Mouse (Mus musculus) right cerebral cortex, postnatal 36 days (tissue): ENCODE results near the gene Dis3l.
A peak's percentile ranks its signal among the peaks of the same experiment; 100 is the strongest.

ENCODE experiments used
- DNase-seq, 2 experiments: peaks; one replicate each; pipeline ENCODE4 v3.0.0; 2022; ENCODE audit warnings: low spot score in 2 of 2, mixed read lengths in 1 of 2

Gene Dis3l

DNA sequence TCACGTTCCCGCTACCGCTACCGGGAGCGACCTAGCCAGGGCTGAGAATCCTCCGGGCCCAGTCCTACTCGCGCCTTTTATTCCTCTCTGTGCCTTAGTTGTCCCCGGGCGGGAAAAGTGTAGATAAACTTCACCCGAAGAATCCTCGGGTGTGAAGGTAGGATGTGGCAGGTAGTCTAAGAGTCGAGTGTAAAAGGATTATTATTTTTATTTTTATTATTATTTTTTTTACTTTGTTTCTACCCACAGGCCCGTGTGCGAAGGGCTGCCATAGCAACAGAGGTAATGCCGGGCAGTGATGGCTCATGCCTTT lies at the start of gene Dis3l:
Dis3l (minus strand) TSS at position 35 of the 313 bp plus-strand sequence.
- no peak for DNase-seq

DNA sequence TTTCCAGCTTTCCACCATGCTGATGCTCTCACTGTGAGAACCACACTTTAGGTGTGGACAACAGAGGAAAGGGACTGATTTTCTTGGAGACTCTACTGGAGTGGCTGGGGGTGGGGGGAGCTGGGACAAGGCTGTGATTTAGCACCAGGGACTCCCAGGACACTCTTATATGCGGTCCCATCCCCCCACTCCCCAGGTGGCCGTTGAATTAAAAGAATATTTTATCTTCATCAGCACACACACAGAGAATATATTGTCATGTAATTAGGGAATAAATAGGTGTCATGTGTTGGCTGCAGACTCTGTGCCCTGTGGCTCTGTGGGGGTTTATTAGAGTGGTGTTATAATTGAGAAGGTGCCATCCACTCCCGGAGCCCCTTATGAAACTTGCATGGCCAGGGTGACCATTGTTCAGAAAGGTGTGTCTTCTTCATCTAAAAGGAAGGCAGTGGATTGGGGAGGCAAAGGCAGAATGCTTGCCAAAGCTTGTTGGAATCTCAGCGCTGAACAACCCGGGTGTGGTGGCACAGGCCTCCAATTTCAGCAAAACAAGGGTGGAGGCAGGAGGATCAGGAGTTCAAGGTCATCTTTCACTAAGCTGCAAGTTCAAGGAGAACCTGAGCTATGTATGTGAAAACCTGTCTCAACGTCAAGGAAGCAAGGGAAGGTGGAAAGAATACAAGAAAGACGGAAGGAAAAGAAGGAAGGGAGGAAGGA lies 48.6 kb upstream of the Dis3l start:
- DNase-seq = no peak

DNA sequence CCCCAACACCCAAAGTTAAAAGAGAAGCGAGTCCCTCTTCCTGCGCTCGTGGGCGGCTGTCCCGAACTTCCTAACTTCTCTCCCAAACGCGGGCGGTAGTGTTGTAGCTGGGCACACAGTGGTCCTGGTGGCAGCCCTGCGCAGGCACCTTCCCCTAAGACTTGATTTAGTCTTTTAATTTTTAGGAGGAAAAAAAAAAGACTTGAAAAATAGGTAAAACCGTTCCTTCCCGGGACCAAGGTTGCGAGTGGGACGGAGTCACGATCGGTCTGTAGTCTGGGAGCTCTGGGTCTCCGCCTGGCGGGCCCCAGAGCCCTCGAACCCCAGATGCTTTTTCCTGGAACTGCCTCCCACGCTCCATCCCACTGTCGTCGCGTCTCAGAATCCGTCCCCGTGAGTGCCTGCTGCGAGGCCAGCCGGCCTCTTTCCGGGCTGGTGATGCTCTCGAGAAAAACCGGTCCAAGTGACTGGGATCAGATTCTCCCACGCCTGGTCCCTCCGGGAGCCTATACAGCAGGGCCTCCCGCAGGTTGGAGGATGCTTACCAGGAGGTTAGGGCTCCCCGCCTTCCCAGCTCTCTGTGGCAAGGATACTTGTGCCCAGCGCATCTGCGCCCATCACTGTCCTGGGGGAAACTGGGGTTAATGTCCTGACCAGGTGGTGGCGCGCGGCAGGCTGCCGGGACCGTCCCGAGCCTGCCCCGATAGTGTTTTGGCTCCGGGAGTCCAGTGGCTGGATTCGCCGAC lies 45.6 kb upstream of the Dis3l start:
- DNase-seq = peak in 1 of 2 experiments; percentile 12

DNA sequence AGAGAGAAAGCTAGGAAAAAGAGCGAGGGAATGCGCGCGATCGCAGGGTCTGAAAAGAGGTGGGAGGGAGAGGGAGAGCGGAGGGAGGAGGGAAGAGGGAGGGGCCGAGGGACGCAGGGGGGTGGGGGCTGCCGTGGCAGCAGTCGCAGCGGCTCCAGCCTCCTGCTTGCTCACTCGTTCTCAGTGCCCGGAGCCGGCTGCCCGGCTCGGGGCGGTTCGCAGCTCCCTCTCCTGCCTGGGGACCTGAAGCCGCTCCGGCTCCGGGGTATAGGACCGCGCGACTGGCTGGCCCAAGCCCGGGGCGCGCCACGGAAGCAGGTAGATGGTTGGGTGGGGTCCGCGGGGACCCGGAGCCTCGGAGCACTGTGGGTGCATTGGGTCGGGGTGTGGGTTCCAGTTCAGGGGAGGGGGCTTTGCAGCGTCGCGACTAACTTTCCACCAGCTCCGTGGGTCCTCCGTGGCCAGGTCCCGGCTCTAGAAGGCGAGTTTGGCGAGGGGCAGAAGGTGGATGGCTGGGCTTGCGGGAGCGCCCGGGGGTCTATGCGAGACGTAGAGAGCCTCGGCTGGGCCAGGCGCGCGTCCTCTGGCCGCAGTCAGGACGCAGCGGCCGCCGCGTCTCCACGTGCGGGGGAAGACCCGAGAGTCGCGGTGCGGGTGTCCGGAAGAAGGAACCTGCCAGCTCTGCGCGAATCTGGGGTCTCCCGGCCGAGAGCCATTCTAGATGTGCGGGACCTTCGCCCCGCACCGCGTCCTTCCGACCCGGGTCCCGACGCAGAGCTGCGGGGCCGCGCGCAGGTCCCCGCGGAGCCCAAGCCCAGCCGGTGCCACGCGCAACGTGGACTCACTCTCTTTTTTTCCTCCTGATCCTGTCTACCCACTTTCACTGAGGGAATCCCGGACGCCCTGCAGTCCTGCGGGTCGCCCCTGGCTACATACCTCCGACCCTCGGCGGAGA lies 44.7 kb upstream of the Dis3l start, which contains the start of gene Megf11:
Megf11 (plus strand) TSS at position 116 of the 955 bp plus-strand sequence.
- peak in 1 of 2 experiments; percentile 16 for DNase-seq

DNA sequence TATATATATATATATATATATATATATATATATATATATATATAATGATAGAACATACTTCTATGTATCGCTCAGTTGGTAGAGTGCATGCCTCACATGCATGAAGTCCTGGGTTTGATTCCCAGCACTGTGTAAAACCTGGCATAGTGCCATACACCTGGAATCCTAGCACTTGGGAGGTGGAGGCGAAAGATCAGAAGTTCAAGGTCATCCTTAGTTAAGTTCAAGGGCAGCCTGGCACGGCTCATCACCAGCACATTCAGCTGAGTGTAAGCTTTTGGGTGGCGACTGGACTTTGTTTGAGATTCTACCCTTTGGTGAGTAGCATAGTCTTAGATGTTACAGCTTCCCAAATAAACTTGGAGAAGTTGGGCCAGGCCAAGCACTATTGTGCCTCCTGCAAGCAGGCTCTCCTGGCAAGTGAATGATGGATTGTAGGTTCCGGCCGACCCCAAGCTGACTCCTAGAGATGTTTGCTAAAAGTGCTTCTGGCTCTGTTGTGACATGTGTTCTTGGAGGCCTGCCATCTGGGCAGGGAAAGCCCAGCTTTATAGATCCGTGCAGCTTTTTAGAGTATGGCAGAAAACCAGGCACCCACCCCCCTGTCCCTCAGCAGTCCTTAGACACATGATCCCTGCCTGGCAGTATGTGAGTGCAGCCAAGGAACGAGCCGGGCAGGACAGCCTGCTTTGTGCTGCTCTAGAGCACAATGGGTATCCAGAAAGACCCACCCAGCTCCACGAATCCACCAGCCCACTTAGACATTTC lies 42.1 kb upstream of the Dis3l start:
- no peak for DNase-seq

DNA sequence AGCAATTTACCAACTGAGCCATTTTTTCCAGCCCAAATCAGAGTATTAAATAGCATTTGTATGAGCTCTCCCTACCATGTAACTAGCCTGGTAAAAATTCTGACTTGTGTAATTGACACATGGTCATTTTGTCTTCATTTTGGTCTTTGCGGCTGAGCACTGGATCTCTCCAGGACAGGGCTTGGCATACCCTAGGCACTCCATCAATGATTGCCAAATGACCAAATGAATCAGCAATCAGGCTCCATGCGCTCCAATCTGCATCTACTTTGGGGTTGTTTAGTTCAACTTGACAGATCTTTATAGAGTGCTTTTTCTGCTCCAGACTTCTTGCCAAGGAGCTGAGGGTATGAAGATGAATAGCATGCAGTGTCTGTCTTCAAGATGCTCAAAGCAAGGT lies 35.3 kb upstream of the Dis3l start:
- DNase-seq = no peak

DNA sequence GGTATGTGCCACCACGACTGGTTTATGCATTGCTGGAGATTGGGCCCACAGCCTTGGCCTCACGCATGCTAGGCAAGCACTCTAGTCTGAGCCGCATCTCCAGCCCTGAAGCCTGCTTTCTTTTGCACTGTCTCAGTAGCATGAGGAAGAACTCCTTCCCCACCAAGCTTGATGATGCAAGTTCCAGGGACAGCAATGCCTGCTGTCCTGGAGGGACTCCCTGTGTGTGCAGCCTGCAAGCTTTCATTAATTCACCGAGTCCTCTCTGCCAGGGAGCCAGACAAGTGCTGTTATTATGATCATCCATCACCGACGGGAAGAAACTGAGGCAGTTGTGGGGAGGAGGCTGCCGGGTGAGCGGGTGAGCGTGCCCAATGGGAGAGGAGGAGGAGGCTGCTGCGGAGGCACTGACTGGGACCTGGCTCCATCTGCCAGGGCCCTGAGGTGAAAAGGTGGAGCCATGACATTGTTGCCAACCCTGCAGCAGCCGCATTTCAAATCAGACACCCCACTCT lies 30.3 kb upstream of the Dis3l start:
- DNase-seq = no peak

DNA sequence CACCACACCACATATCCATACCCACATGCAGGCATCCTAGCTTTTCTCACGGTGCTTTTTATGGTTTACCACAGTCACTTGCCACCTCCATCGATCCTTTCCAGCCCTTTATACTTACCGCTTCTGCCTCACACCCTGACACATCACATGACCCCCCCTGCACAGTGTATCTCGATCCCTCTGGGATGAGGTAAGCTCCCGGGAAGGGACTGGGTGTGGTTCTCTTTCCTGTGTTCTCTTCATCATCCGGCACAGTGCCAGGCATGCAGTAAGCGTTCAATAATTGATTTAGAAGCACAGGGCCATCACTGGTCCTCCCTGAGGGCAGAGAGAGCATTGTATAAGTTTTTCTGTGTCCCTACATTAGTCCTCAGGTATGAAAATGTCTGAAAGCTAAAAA lies 28.8 kb upstream of the Dis3l start:
- no peak for DNase-seq

DNA sequence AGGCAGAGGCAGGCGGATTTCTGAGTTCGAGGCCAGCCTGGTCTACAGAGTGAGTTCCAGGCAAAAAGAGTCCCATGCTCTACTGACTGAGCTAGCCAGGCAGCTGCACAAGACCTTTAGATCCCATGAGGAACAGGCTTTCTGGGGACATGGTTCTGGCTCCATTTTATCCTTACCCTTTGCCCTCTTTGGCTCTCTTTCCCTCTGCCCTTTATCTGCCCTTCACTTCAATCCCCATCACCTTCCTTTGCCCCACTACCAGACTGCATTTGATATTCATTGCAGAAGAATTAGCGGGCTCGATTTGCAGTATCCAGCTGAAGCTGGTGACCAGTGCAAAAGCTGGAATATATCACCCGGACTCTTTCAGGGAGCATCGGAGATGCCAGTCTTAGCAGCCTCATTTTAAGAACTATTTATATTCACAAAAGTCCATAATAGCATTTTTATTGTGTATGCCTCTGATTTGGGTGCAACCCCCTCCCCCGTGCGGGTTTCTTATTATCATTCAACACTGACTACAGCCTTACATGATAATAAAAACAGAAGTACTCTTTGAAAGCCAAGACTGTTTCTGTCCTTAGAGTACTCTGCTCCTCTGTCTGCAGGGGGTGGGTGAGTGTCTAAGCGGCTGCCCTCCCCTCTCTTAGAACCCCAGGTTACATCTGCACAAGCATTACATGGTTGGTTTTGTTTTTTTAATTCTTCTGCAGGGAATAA lies 20.3 kb upstream of the Dis3l start:
- no peak for DNase-seq

DNA sequence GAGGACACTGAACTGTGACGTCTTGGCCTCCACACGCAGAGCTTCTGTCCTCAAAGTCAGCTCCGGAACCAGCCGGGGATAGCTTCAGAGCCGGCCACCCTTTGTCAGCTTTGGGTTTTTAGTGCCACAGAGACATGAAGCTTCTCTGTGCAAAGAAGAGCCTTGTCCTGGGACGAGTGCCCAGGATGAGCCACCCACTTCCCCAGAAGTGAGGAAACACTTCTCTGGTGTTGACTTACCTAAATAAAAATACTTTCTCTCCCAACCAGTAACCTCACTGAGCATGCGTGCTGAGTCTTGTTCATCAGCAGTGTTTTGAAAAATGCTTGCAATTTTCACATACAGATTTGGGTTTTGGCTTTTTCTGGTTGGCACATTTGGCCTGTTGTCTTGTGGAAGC lies 14.5 kb upstream of the Dis3l start:
- peak; percentile 11 to 34 for DNase-seq

DNA sequence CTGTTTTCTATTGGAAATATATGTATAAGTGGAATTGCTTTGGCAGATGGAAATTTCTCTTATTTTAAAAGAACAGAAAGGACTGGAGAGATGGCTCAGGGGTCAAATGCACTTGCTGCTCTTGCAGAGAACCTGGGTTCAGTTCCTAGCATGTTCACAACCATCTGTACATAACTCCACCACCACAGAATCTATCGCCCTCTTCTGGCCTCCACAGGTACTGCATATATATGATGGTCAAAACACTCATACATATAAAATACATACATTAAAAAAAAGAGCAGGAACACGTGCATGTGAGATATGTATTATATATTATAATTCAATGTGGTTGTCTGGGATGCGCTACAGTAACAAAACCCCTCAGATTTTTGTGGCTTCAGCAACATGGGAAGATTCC lies 10.1 kb upstream of the Dis3l start:
- no peak for DNase-seq

DNA sequence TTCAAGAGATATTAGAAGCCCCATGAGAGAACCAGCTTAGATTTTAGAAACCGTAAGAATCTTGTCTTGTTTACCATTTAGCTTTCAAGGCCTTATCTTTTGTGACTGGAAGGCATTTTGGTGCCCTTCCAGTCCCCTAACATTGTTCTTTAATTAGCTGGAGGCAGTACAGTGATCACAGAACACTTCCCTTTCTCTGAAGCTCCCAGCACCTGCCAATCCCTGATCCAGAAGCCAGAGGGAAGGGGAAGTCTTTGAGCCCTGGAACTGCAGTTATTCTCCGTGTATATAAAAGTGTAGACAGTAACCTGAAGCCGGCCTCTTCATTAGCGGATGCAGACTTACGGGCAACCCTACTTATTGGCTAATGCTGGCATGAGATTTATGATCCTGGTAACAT lies 8.4 kb upstream of the Dis3l start:
- DNase-seq = no peak

DNA sequence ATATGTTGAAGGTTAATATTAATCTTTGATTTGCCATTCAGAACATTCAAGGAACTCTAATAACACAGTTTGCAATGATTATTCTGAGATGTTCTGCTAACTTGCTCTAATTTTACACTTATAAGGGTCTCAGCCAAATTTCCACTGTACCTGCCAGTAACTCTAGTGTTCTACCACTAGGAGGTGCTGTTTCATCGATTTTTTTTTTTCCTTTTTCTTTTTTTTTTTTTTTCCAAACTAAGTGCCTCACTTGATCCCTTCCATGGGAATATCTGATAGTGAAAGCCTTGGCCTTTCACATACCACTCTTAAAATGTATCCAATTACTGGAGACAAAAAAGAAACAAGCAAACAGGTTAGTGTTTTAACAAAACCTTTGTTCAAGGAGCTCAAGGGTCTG lies 6.3 kb upstream of the Dis3l start:
- DNase-seq = no peak

DNA sequence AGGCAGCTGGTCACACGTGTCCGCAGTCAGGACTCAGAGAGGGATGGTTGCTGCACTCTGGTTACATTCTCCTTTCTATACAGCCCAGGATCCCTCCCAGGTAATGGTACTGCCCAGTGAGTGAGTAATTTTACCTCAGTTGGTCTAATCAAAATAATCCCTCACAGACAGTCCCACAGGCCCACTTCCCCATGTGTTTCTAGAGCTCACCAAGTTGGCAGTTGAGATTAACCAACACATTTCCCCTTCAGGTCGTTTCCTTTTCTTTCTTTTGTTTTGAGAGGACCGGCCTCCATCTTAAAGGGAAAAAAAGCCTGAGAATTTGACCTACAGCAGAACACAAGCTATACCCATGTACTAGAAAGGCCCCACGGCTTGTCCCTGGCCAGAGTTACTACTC lies 4.8 kb upstream of the Dis3l start:
- no peak for DNase-seq

DNA sequence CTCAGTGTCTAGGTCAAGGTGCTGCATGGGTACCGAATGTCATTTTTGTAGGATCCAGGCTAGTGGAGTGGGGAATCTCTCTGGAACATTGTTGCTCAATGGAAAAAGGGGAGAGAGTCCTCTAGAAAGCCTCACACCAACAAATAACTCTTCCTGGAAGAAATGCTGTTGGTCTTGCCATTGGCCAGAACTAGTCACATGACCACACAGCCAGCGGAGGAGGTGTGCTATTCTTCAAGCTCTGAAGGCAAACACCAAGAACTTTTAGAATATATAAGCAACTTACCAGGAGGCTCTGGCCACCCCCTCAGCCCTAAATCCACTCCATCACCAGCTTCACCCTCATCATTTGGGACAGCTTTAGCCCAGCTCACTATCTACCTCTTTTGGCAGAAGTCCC lies 2.6 kb upstream of the Dis3l start:
- DNase-seq = no peak

DNA sequence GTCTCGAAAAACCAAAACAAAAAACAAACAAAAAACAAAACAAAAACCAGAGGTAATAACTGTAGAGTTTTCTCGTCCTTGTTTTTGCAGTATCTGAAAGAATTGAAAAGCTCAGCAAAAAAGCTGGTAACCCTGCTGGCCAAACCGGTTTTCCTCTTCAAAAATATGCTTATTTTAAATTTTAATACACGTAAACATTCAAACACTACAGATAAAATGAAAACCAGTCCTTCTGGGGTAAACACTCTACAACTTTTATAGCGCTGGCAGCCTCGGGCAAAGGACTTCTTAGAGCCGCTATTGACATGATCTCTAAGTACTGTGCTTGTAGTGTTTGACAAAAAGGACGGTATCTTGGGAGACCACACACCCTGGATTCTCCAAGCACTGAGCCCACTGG lies 583 bp upstream of the Dis3l start:
- no peak for DNase-seq

DNA sequence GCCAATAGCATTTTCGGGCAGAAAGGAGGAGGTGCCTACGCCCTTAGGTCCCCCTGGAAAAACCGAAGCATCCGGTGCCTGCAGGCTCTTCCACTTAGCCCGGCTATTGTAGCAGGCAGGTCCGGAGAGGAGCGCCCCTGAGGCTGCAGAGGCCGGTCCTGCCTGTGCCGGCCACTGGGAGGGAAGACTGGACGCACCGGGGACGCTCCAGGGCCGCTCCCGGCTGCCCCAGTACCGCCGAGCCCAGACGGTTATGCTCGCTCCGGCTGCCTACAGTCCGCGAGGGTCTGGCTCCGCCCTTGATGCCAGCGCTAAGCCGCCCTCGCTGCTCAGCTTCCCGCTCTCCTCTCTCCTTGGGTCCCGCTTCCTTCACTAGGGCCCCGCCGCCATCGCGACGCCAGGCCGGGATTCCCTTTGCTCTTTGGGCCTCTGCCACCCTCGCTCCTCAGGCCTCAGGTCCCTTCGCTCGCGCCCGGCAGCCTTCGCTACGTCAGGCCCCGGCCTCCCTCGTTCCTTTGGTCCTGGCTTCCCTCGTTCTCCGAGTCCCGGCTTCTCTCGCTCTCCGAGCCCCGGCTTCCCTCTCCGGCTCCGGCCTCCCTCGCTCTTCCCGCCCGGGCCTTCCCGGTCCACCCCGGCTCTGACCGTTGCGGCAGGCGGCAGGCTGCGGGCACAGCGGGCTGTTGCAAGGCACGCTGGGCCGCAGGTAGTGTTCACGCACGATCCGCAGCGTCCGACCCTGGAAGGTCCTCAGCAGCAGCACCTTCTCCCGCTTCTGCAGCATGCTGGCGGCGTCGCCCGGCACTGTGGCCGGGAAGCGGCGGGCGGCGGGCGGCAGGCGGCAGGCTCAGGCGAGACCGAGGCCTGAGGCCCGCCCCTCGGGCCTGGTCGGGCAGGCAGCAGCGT lies 486 bp downstream of the Dis3l start:
- DNase-seq = peak; percentile 41 to 42

DNA sequence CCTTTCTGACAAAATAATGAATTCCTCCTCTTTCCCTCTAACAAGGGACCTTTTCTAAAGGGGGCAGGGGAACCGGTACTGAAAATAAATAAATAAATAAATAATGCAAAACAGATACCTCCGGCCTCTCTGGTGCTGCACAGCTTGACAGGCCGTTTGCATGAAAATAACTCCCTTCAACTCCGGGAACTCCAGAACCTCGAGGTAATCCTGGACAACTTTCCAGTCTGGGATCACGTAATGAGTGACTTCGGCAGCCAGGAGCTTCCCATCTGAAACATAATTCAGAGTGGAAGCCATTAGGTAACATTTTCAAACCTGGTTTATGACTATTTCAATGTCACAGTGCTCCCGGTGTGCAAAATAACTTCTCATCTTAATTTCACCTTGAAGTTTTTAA lies 1.7 kb downstream of the Dis3l start:
- no peak for DNase-seq

DNA sequence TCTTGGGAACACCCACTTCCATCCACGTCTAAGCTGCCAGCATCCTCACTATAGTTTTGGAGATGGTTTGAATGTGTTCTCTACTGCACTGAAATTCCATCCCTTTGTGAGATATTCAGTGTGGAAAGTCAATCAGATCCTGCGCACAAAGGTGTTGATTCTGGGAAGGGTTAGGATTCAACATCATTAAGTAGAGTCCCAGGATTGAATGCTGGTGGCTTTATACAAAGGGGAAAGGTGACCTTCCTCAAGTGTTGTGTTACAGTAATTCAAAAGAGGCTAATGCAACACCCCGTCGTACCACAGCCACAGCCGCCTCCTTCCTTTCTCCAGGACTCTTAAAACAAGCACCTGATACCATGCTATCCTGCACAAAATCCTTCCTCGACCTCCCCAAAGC lies 5.3 kb downstream of the Dis3l start:
- no peak for DNase-seq

DNA sequence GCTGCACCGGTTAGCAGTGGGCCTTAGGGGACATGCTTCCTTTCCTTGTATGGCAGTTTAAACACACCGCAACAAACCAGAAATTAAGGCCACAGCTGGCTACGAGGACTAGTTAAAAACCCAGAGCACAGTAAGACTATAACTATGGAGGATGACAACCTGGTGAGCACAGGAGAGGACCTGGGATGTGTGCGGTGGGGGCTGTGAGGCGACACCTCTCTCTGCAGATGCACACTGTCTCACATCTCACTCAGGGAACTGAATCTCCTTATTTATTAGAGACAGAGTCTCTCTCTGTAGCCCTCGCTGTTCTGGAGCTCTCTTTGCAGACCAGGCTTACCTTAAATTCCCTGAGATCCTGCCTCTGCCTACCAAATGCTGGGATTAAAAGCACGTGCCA lies 17.1 kb downstream of the Dis3l start:
- no peak for DNase-seq
